Mouse (Mus musculus) liver, embryonic 14.5 days (tissue): ENCODE results near the gene Lta.

Experiments used
- CTCF ChIP-seq: IDR thresholded peaks from 2 replicates; pipeline ENCODE4 v1.5.1; 2016; ENCODE audit warnings: antibody characterized with exemption, low read depth, control low read depth
- EP300 ChIP-seq: IDR thresholded peaks from 2 replicates; pipeline ENCODE4 v1.6.1; 2016; ENCODE audit warnings: antibody characterized with exemption, low read depth

DNA sequence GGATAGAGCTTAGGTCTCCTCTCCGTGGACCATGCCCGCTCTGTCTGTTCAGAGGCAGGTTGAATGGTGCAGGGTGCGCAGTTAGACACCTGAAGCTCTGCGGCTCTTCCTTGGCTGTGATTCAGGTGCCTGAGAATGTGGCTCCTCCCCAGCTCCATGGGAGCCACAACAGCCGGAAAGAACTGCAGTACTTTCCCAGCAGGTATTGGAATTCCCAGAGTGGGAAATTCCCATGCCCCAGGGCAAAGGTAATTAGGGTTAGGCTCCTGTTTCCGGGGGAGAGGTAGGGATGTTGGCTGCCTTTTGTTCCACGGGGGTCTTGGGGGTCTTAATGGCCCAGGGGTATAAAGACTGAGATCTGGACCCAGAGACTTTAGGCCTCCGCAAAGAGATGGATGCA lies 6.2 kb downstream of the Lta start:
- TF ChIP-seq CTCF (no peak), EP300 (no peak)
